Mouse (Mus musculus): Measurements from ENCODE around the gene March5. TPM values are rescaled to one million over a fixed set of nuclear protein-coding genes. Genes with fewer than 3 reads are reported as not detected.

March5 gene
- polyA plus RNA-seq, 1 experiment from 2014 or later: 86.5 TPM

- WGBS: 10% methylated on average over 6 of the region's 6 CpGs
- H3K27me3 ChIP-seq (replicated peaks; ENCODE audit: control insufficient read depth, insufficient read depth, low read length): peaks cover 33% of the 10 kb centered on the region
- H3K4me1 ChIP-seq (replicated peaks; ENCODE audit: control insufficient read depth, insufficient read depth, low read length): peaks cover 8% of the 10 kb centered on the region; the same call in 1 of the 2 replicates
- H3K4me3 ChIP-seq (ENCODE audit: low read depth, low read length): peak overlapping the region; percentile 47
- H3K9ac ChIP-seq (ENCODE audit: low read length): peak overlapping the region; percentile 40; the same call in 1 of the 2 replicates
- peak overlapping the region; percentile 74 for H3K4me2 ChIP-seq (ENCODE audit: low read length)
- ATAC-seq (replicated peaks; ENCODE audit: low FRiP score, low TSS enrichment, low read depth) (no peak), DNase-seq (ENCODE audit: low spot score) (no peak)
- H3K9me3 ChIP-seq (ENCODE audit: control insufficient read depth, low read length): no peaks in the 10 kb centered on the region
- no peak overlapping the region for H3K27ac ChIP-seq (ENCODE audit: low read depth)
- no peaks in the 10 kb centered on the region for H3K36me3 ChIP-seq (ENCODE audit: control insufficient read depth, insufficient read depth, low read length)
Observed at GRCm38 (mm10) chr19:37175919-37176318, 31.4 kb upstream of the March5 start.

GRCm38 (mm10) chr19:37176879-37177462 lies 30.4 kb upstream of the March5 start:
- peaks cover 8% of the 10 kb centered on the region; the same call in 1 of the 2 replicates for H3K4me1 ChIP-seq (replicated peaks; ENCODE audit: control insufficient read depth, insufficient read depth, low read length)
- no peak overlapping the region for H3K9ac ChIP-seq (ENCODE audit: low read length)
- H3K27ac ChIP-seq (ENCODE audit: low read depth): no peak overlapping the region
- peaks cover 33% of the 10 kb centered on the region for H3K27me3 ChIP-seq (replicated peaks; ENCODE audit: control insufficient read depth, insufficient read depth, low read length)
- no peak overlapping the region for H3K4me3 ChIP-seq (ENCODE audit: low read depth, low read length)
- no peaks in the 10 kb centered on the region for H3K36me3 ChIP-seq (ENCODE audit: control insufficient read depth, insufficient read depth, low read length)
- WGBS: 50% methylated on average over 4 of the region's 4 CpGs
- H3K4me2 ChIP-seq (ENCODE audit: low read length): no peak overlapping the region
- H3K9me3 ChIP-seq (ENCODE audit: control insufficient read depth, low read length): no peaks in the 10 kb centered on the region
- ATAC-seq (replicated peaks; ENCODE audit: low FRiP score, low TSS enrichment, low read depth) (no peak), DNase-seq (ENCODE audit: low spot score) (no peak)

GRCm38 (mm10) chr19:37177819-37178708 lies 29.3 kb upstream of the March5 start:
- Histone ChIP-seq H3K27me3 (replicated peaks; ENCODE audit: control insufficient read depth, insufficient read depth, low read length) (peaks cover 24% of the 10 kb centered on the region), H3K4me1 (replicated peaks; ENCODE audit: control insufficient read depth, insufficient read depth, low read length) (peaks cover 8% of the 10 kb centered on the region; the same call in 1 of the 2 replicates), H3K9me3 (ENCODE audit: control insufficient read depth, low read length) (no peaks in the 10 kb centered on the region), H3K27ac (ENCODE audit: low read depth) (no peak overlapping the region), H3K4me3 (ENCODE audit: low read depth, low read length) (peak overlapping the region; percentile 35), H3K9ac (ENCODE audit: low read length) (no peak overlapping the region), H3K36me3 (ENCODE audit: control insufficient read depth, insufficient read depth, low read length) (no peaks in the 10 kb centered on the region), H3K4me2 (ENCODE audit: low read length) (peak overlapping the region; percentile 44)
- WGBS: 14% methylated on average over 17 of the region's 17 CpGs
- ATAC-seq (replicated peaks; ENCODE audit: low FRiP score, low TSS enrichment, low read depth): 0 out of 2 replicates have a peak, but pooled peaks have one; percentile 55
- peak; percentile 55 for DNase-seq (ENCODE audit: low spot score)

- Histone ChIP-seq H3K9ac (ENCODE audit: low read length) (no peak overlapping the region), H3K4me2 (ENCODE audit: low read length) (no peak overlapping the region), H3K27ac (ENCODE audit: low read depth) (no peak overlapping the region), H3K4me1 (replicated peaks; ENCODE audit: control insufficient read depth, insufficient read depth, low read length) (no peaks in the 10 kb centered on the region), H3K9me3 (ENCODE audit: control insufficient read depth, low read length) (no peaks in the 10 kb centered on the region), H3K27me3 (replicated peaks; ENCODE audit: control insufficient read depth, insufficient read depth, low read length) (no peaks in the 10 kb centered on the region), H3K36me3 (ENCODE audit: control insufficient read depth, insufficient read depth, low read length) (no peaks in the 10 kb centered on the region), H3K4me3 (ENCODE audit: low read depth, low read length) (no peak overlapping the region)
- ATAC-seq (replicated peaks; ENCODE audit: low FRiP score, low TSS enrichment, low read depth) (no peak), DNase-seq (ENCODE audit: low spot score) (no peak)
- WGBS: 75% methylated on average over 4 of the region's 4 CpGs
Observed at GRCm38 (mm10) chr19:37188366-37188948, 18.9 kb upstream of the March5 start.

- no peaks in the 10 kb centered on the region for H3K9me3 ChIP-seq (ENCODE audit: control insufficient read depth, low read length)
- no peak overlapping the region for H3K9ac ChIP-seq (ENCODE audit: low read length)
- H3K4me3 ChIP-seq (ENCODE audit: low read depth, low read length): no peak overlapping the region
- 76% methylated on average over 5 of the region's 5 CpGs for WGBS
- H3K4me2 ChIP-seq (ENCODE audit: low read length): no peak overlapping the region
- ATAC-seq (replicated peaks; ENCODE audit: low FRiP score, low TSS enrichment, low read depth) (no peak), DNase-seq (ENCODE audit: low spot score) (no peak)
- no peak overlapping the region for H3K27ac ChIP-seq (ENCODE audit: low read depth)
- H3K36me3 ChIP-seq (ENCODE audit: control insufficient read depth, insufficient read depth, low read length): no peaks in the 10 kb centered on the region
- no peaks in the 10 kb centered on the region for H3K27me3 ChIP-seq (replicated peaks; ENCODE audit: control insufficient read depth, insufficient read depth, low read length)
- H3K4me1 ChIP-seq (replicated peaks; ENCODE audit: control insufficient read depth, insufficient read depth, low read length): no peaks in the 10 kb centered on the region
Observed at GRCm38 (mm10) chr19:37192475-37193058, 14.8 kb upstream of the March5 start.

GRCm38 (mm10) chr19:37198165-37198880 lies 9.0 kb upstream of the March5 start:
- Histone ChIP-seq H3K27ac (ENCODE audit: low read depth) (no peak overlapping the region), H3K4me2 (ENCODE audit: low read length) (no peak overlapping the region), H3K36me3 (ENCODE audit: control insufficient read depth, insufficient read depth, low read length) (no peaks in the 10 kb centered on the region), H3K27me3 (replicated peaks; ENCODE audit: control insufficient read depth, insufficient read depth, low read length) (no peaks in the 10 kb centered on the region), H3K9ac (ENCODE audit: low read length) (no peak overlapping the region), H3K4me3 (ENCODE audit: low read depth, low read length) (no peak overlapping the region), H3K9me3 (ENCODE audit: control insufficient read depth, low read length) (no peaks in the 10 kb centered on the region), H3K4me1 (replicated peaks; ENCODE audit: control insufficient read depth, insufficient read depth, low read length) (no peaks in the 10 kb centered on the region)
- DNase-seq (ENCODE audit: low spot score): no peak
- 63% methylated on average over 1 of the region's 1 CpGs for WGBS
- ATAC-seq (replicated peaks; ENCODE audit: low FRiP score, low TSS enrichment, low read depth): no peak

- 75% methylated on average over 2 of the region's 2 CpGs for WGBS
- Histone ChIP-seq H3K4me2 (ENCODE audit: low read length) (no peak overlapping the region), H3K9me3 (ENCODE audit: control insufficient read depth, low read length) (no peaks in the 10 kb centered on the region), H3K4me3 (ENCODE audit: low read depth, low read length) (no peak overlapping the region), H3K36me3 (ENCODE audit: control insufficient read depth, insufficient read depth, low read length) (no peaks in the 10 kb centered on the region), H3K27me3 (replicated peaks; ENCODE audit: control insufficient read depth, insufficient read depth, low read length) (no peaks in the 10 kb centered on the region), H3K27ac (ENCODE audit: low read depth) (no peak overlapping the region), H3K9ac (ENCODE audit: low read length) (no peak overlapping the region), H3K4me1 (replicated peaks; ENCODE audit: control insufficient read depth, insufficient read depth, low read length) (no peaks in the 10 kb centered on the region)
- DNase-seq (ENCODE audit: low spot score) (no peak), ATAC-seq (replicated peaks; ENCODE audit: low FRiP score, low TSS enrichment, low read depth) (no peak)
Observed at GRCm38 (mm10) chr19:37199889-37200288, 7.5 kb upstream of the March5 start.

GRCm38 (mm10) chr19:37203371-37203770 lies 4.0 kb upstream of the March5 start:
- 97% methylated on average over 1 of the region's 1 CpGs for WGBS
- no peak overlapping the region for H3K4me3 ChIP-seq (ENCODE audit: low read depth, low read length)
- H3K9me3 ChIP-seq (ENCODE audit: control insufficient read depth, low read length): no peaks in the 10 kb centered on the region
- no peak overlapping the region for H3K9ac ChIP-seq (ENCODE audit: low read length)
- no peak for DNase-seq (ENCODE audit: low spot score)
- H3K27ac ChIP-seq (ENCODE audit: low read depth): no peak overlapping the region
- ATAC-seq (replicated peaks; ENCODE audit: low FRiP score, low TSS enrichment, low read depth): no peak
- no peaks in the 10 kb centered on the region for H3K36me3 ChIP-seq (ENCODE audit: control insufficient read depth, insufficient read depth, low read length)
- H3K4me2 ChIP-seq (ENCODE audit: low read length): no peak overlapping the region
- H3K4me1 ChIP-seq (replicated peaks; ENCODE audit: control insufficient read depth, insufficient read depth, low read length): no peaks in the 10 kb centered on the region
- no peaks in the 10 kb centered on the region for H3K27me3 ChIP-seq (replicated peaks; ENCODE audit: control insufficient read depth, insufficient read depth, low read length)
